Mouse (Mus musculus) forebrain, embryonic 14.5 days (tissue): Measurements from ENCODE around the gene Thbs3. TPM values are rescaled to one million over a fixed set of nuclear protein-coding genes. Genes with fewer than 3 reads are reported as not detected.
"Not testable (repeated sequence)": the region's sequence is repeated elsewhere in the genome, so short reads cannot be mapped to it uniquely, and the experiment has no call there.

ENCODE experiments used
- ATAC-seq: fragments of 200-750 bp; cut with Nextera tagmentation; 2 replicates; pipeline ENCODE4 v1.8.0; 2017; ENCODE audit warnings: mild to moderate bottlenecking, moderate library complexity
- DNase-seq: peaks from one replicate; pipeline ENCODE4 v3.0.0-alpha.2; 2015; ENCODE audit warnings: low spot score
- H3K27ac ChIP-seq: fragments of 300-500 bp; sonication (generic); 2 replicates; pipeline ENCODE4 v1.5.1; 2014; ENCODE audit warnings: low read depth, mild to moderate bottlenecking, control low read depth, low read length, moderate library complexity
- H3K27me3 ChIP-seq: fragments of 300-500 bp; sonication (generic); replicated peaks from 2 replicates; pipeline ENCODE4 v1.6.1; 2014; ENCODE audit warnings: low read length, control low read depth, mixed read lengths; ENCODE audit not compliant: control insufficient read depth, insufficient read depth
- H3K36me3 ChIP-seq: fragments of 300-500 bp; sonication (generic); 2 replicates; pipeline ENCODE4 v1.6.1; 2014; ENCODE audit warnings: low read length, control low read depth; ENCODE audit not compliant: control insufficient read depth, insufficient read depth
- H3K4me1 ChIP-seq: fragments of 300-500 bp; sonication (generic); 2 replicates; pipeline ENCODE4 v1.6.1; 2014; ENCODE audit warnings: antibody characterized with exemption, low read length, control low read depth; ENCODE audit not compliant: control insufficient read depth, insufficient read depth
- H3K4me2 ChIP-seq: fragments of 300-500 bp; sonication (generic); 2 replicates; pipeline ENCODE4 v1.6.1; 2014; ENCODE audit warnings: mild to moderate bottlenecking, control low read depth, low read length
- H3K4me3 ChIP-seq: fragments of 300-500 bp; sonication (generic); 2 replicates; pipeline ENCODE4 v1.5.1; 2014; ENCODE audit warnings: low read depth, low read length, control low read depth
- H3K9ac ChIP-seq: fragments of 300-500 bp; sonication (generic); 2 replicates; pipeline ENCODE4 v1.6.1; 2014; ENCODE audit warnings: mild to moderate bottlenecking, low read length, control low read depth, moderate library complexity
- H3K9me3 ChIP-seq: fragments of 300-500 bp; sonication (generic); replicated peaks from 2 replicates; pipeline ENCODE4 v1.6.1; 2016; ENCODE audit warnings: low read length, control low read depth, mixed read lengths; ENCODE audit not compliant: control insufficient read depth
- WGBS: fragments of 180-500 bp; shearing (Covaris S2); extraction: QIAGEN DNeasy Blood & Tissue Kit; methylation state at CpG from one replicate; pipeline ENCODE4 v1.1.7; 2014; 5-methylcytosine and 5-hydroxymethylcytosine counted together
- polyA plus RNA-seq: library from polyadenylated mRNA; unstranded; fragments of >200 nt; fragmentation: Nextera tagmentation; extraction: Ambion mirVana; gene quantifications from 2 replicates; pipeline ENCODE4 v1.2.1, GENCODE M21; 2014

Gene Thbs3
- polyA plus RNA-seq, 1 experiment from 2014 or later: 57.2 TPM

GRCm38 (mm10) chr3:89206695-89207094 lies 8.3 kb upstream of the Thbs3 start:
- 88% methylated on average over 2 of the region's 2 CpGs for WGBS
- ATAC-seq (no peak), DNase-seq (no peak)
- H3K9ac ChIP-seq: no peak overlapping the region
- H3K9me3 ChIP-seq: no peaks in the 10 kb centered on the region
- H3K36me3 ChIP-seq: peaks cover 62% of the 10 kb centered on the region
- no peak overlapping the region for H3K4me2 ChIP-seq
- H3K4me3 ChIP-seq: no peak overlapping the region
- peaks cover 4% of the 10 kb centered on the region for H3K4me1 ChIP-seq
- no peaks in the 10 kb centered on the region for H3K27me3 ChIP-seq
- no peak overlapping the region for H3K27ac ChIP-seq

DNA sequence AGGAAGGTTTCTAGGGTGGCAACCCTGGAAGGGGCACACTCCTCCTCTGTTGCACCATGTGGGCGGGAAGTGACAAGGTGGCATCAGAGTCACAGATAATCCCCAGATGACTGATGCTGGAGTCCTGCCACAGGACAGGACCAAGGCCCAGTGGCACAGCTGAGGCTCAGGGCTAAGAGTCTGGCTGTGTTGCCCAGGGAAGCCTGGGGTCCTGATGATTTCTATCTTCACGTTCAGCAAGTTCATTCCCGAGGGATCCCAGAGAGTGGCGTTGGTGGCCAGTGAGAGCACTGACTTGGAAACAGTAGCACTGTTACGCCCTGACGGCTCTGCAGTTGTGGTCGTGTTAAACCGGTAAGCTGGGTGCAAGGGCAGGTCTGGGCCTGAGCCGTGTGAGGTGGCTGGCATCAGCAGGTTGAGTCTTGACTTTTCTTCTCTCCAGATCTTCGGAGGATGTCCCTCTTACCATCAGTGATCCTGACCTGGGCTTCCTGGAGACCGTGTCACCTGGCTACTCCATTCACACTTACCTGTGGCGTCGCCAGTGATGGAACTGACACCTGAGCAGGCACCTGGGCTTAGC lies 6.8 kb upstream of the Thbs3 start:
- no peak overlapping the region for H3K27ac ChIP-seq
- peaks cover 9% of the 10 kb centered on the region for H3K4me1 ChIP-seq
- H3K4me2 ChIP-seq: no peak overlapping the region
- H3K36me3 ChIP-seq: peaks cover 62% of the 10 kb centered on the region
- H3K9me3 ChIP-seq: no peaks in the 10 kb centered on the region
- no peaks in the 10 kb centered on the region for H3K27me3 ChIP-seq
- no peak for ATAC-seq
- no peak overlapping the region for H3K4me3 ChIP-seq
- H3K9ac ChIP-seq: no peak overlapping the region
- 92% methylated on average over 13 of the region's 13 CpGs for WGBS
- no peak for DNase-seq

DNA sequence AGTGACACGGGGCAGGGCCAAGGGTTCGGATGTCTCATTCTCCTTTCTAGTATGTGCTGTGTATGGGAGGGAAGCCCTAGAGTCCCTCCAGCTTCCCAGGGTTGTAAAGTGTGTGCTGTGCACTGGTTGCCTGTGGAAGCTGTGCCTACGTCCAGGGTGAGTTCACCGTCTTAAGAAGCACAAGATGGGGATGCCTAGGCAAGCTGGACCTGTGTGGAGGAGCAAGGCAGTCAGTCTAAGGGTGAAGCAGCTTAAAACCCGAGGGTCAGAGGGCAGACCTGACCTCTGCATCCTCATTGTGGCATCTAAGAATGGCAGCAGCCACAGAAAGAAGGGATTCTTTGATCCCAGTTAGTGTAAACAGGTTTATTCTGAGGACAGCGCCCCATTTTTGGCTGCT lies 6.2 kb upstream of the Thbs3 start:
- DNase-seq (no peak), ATAC-seq (no peak)
- WGBS: 85% methylated on average over 6 of the region's 6 CpGs
- Histone ChIP-seq H3K4me3 (no peak overlapping the region), H3K27me3 (no peaks in the 10 kb centered on the region), H3K36me3 (peaks cover 62% of the 10 kb centered on the region), H3K27ac (no peak overlapping the region), H3K9me3 (no peaks in the 10 kb centered on the region), H3K4me2 (no peak overlapping the region), H3K9ac (no peak overlapping the region), H3K4me1 (peaks cover 9% of the 10 kb centered on the region; the same call in 1 of the 2 replicates)

- no peak for DNase-seq
- peaks cover 62% of the 10 kb centered on the region for H3K36me3 ChIP-seq
- 94% methylated on average over 7 of the region's 7 CpGs for WGBS
- H3K27ac ChIP-seq: no peak overlapping the region
- peaks cover 11% of the 10 kb centered on the region for H3K4me1 ChIP-seq
- no peak overlapping the region for H3K4me2 ChIP-seq
- H3K4me3 ChIP-seq: no peak overlapping the region
- no peaks in the 10 kb centered on the region for H3K27me3 ChIP-seq
- H3K9me3 ChIP-seq: no peaks in the 10 kb centered on the region
- H3K9ac ChIP-seq: no peak overlapping the region
- ATAC-seq: no peak
These were observed 5.2 kb upstream of the Thbs3 start for GRCm38 (mm10) chr3:89209731-89210130.

GRCm38 (mm10) chr3:89210162-89210561 lies 4.8 kb upstream of the Thbs3 start:
- H3K4me1 ChIP-seq: peaks cover 13% of the 10 kb centered on the region
- no peaks in the 10 kb centered on the region for H3K9me3 ChIP-seq
- no peak overlapping the region for H3K4me2 ChIP-seq
- ATAC-seq (no peak), DNase-seq (no peak)
- 88% methylated on average over 13 of the region's 13 CpGs for WGBS
- H3K36me3 ChIP-seq: peaks cover 57% of the 10 kb centered on the region
- no peaks in the 10 kb centered on the region for H3K27me3 ChIP-seq
- no peak overlapping the region for H3K27ac ChIP-seq
- no peak overlapping the region for H3K4me3 ChIP-seq
- no peak overlapping the region for H3K9ac ChIP-seq

- DNase-seq: no peak
- Histone ChIP-seq H3K9ac (no peak overlapping the region), H3K27ac (no peak overlapping the region), H3K36me3 (peaks cover 52% of the 10 kb centered on the region), H3K4me3 (no peak overlapping the region), H3K27me3 (no peaks in the 10 kb centered on the region), H3K4me2 (no peak overlapping the region), H3K4me1 (peaks cover 19% of the 10 kb centered on the region), H3K9me3 (no peaks in the 10 kb centered on the region)
- WGBS: 83% methylated on average over 7 of the region's 7 CpGs
- no peak for ATAC-seq
These were observed 4.2 kb upstream of the Thbs3 start for GRCm38 (mm10) chr3:89210731-89211130.

- Histone ChIP-seq H3K9me3 (no peaks in the 10 kb centered on the region), H3K4me3 (peak overlapping the region; percentile 81), H3K4me1 (peaks cover 25% of the 10 kb centered on the region), H3K27me3 (no peaks in the 10 kb centered on the region), H3K27ac (peak overlapping the region; percentile 98), H3K4me2 (peak overlapping the region; percentile 71), H3K9ac (peak overlapping the region; percentile 77), H3K36me3 (peaks cover 21% of the 10 kb centered on the region)
- ATAC-seq: peak; percentile 90
- peak; percentile 97 for DNase-seq
- WGBS: under 1% methylated on average over 66 of the region's 69 CpGs
These were observed 1.0 kb upstream of the Thbs3 start for GRCm38 (mm10) chr3:89213803-89214530.

DNA sequence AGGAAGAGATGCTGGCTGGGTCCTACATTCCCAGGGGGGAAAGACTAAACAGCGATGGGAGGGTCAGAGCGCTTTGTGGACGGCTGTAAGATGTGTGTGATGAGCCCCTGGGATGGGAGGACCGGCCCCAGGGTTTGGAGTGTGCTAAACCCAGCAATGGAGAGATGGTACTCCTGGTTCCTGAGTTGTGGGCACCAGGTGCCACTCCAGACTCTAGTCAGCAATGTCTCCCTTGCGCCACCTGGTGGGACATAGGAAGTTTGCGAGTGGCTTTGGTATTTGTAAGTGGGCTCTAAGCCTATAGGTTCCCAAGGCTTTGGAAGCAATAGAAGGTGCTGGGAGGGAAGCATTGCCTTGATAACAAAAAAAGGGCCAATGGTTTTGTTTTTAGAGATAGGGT lies 873 bp downstream of the Thbs3 start:
- H3K36me3 ChIP-seq: peaks cover 11% of the 10 kb centered on the region; the same call in 1 of the 2 replicates
- H3K4me1 ChIP-seq: peaks cover 25% of the 10 kb centered on the region

DNA sequence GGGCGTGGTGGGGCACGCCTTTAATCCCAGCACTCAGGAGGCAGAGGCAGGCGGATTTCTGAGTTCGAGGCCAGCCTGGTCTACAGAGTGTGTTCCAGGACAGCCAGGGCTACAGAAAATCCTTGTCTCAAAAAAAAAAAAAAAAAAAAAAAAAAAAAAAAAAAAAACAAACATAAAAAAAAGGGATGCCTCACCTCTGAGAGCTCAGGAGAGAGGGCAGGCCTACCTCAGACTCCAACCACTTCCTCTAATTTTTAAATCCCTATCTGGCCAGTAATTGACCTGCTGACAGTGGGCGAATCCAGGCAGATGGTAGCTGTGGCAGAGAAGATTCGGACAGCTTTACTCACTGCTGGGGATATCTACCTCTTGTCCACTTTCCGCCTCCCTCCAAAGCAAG lies 1.4 kb downstream of the Thbs3 start:
- ATAC-seq: not testable (repeated sequence)
- WGBS: 68% methylated on average over 7 of the region's 7 CpGs

More for the DNA sequence above, 873 bp downstream of the Thbs3 start:
- Histone ChIP-seq H3K4me2 (peak overlapping the region; percentile 71), H3K9ac (peak overlapping the region; percentile 77), H3K27me3 (no peaks in the 10 kb centered on the region), H3K27ac (peak overlapping the region; percentile 98), H3K4me3 (peak overlapping the region; percentile 81), H3K9me3 (no peaks in the 10 kb centered on the region)
- DNase-seq (peak; percentile 97), ATAC-seq (peak; percentile 33)
- WGBS: 1% methylated on average over 6 of the region's 6 CpGs

More for the DNA sequence above, 1.4 kb downstream of the Thbs3 start:
- H3K27ac ChIP-seq, DNase-seq, H3K9me3 ChIP-seq, H3K4me3 ChIP-seq, H3K27me3 ChIP-seq: not testable (repeated sequence)
- Histone ChIP-seq H3K36me3 (peaks cover 13% of the 10 kb centered on the region), H3K4me1 (peaks cover 28% of the 10 kb centered on the region), H3K4me2 (peak overlapping the region; percentile 71), H3K9ac (0 out of 2 replicates have a peak overlapping the region, but pooled peaks have one; percentile 2)
